Mouse (Mus musculus): ENCODE results near the gene Ptpru.

DNA sequence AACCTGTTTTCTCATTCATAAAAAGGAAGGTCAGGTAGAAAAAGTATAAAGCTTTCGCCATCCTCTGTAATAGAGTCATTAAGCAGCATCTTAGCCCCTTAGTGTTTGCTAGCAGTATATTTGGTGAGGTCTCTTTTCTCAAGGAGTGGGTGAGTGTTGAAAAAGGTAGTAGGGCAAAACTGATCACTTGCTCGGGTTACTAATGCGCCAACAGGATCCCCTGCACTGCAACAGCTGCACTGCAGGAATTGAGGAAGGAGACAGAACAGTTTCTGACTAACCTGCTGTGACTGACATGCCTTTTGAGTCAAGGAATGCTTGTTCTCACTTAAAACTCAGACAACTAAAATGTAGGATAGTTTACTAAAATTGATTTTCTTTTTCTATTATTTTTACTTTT lies 37.2 kb upstream of the Ptpru start:
- TF ChIP-seq TBP (conservative IDR thresholded peaks at IDR 0.05; ENCODE audit: low read depth, low read length) (no peak), USF1 (IDR thresholded peaks at IDR 0.05; ENCODE audit: low read depth, low read length) (no peak)
